Mouse (Mus musculus) adipocyte (in vitro differentiated cells): ENCODE measurements around the gene Dpp9.
"Not testable (repeated sequence)": the region's sequence is repeated elsewhere in the genome, so short reads cannot be mapped to it uniquely, and the experiment has no call there.

Experiments used
- DNase-seq: peaks from one replicate; pipeline ENCODE4 v3.0.0-alpha.2; 2016; ENCODE audit warnings: low spot score

Gene Dpp9

GRCm38 (mm10) chr17:56218377-56219191, at the start of gene Dpp9:
Gene Dpp9 (minus strand): TSS chr17:56218905.
- DNase-seq = peak; percentile 98

- DNase-seq = peak; percentile 43
These were observed 47.6 kb upstream of the Dpp9 start for GRCm38 (mm10) chr17:56266271-56266670.

GRCm38 (mm10) chr17:56265869-56266268, 47.2 kb upstream of the Dpp9 start:
- no peak for DNase-seq

- no peak for DNase-seq
These were observed 46.3 kb upstream of the Dpp9 start for GRCm38 (mm10) chr17:56265011-56265410.

- peak; percentile 78 for DNase-seq
These were observed 45.3 kb upstream of the Dpp9 start for GRCm38 (mm10) chr17:56264020-56264419.

- DNase-seq = no peak
These were observed 44.0 kb upstream of the Dpp9 start for GRCm38 (mm10) chr17:56262645-56263094.

- no peak for DNase-seq
These were observed 42.5 kb upstream of the Dpp9 start for GRCm38 (mm10) chr17:56261166-56261565.

- no peak for DNase-seq
These were observed 40.8 kb upstream of the Dpp9 start for GRCm38 (mm10) chr17:56259301-56260037.

GRCm38 (mm10) chr17:56258812-56259211, 40.1 kb upstream of the Dpp9 start:
- not testable (repeated sequence) for DNase-seq

- not testable (repeated sequence) for DNase-seq
These were observed 39.6 kb upstream of the Dpp9 start for GRCm38 (mm10) chr17:56258269-56258668.

- no peak for DNase-seq
These were observed 38.6 kb upstream of the Dpp9 start for GRCm38 (mm10) chr17:56257181-56257894.

GRCm38 (mm10) chr17:56256239-56256881, 37.7 kb upstream of the Dpp9 start, which contains the start of gene Fem1a:
Gene Fem1a (plus strand): TSS chr17:56256810.
- DNase-seq = peak; percentile 99

- DNase-seq = peak; percentile 100
These were observed 37.1 kb upstream of the Dpp9 start for GRCm38 (mm10) chr17:56255863-56256238.

- peak; percentile 75 for DNase-seq
These were observed 36.7 kb upstream of the Dpp9 start for GRCm38 (mm10) chr17:56255429-56255828.

GRCm38 (mm10) chr17:56254695-56255094, 36.0 kb upstream of the Dpp9 start:
- DNase-seq = no peak

GRCm38 (mm10) chr17:56251136-56251829, 32.6 kb upstream of the Dpp9 start:
- DNase-seq = peak; percentile 86

- DNase-seq = no peak
These were observed 26.9 kb upstream of the Dpp9 start for GRCm38 (mm10) chr17:56245608-56246007.

- DNase-seq = peak; percentile 92
These were observed 23.1 kb upstream of the Dpp9 start for GRCm38 (mm10) chr17:56241541-56242401.

- peak; percentile 51 for DNase-seq
These were observed 15.2 kb upstream of the Dpp9 start for GRCm38 (mm10) chr17:56233818-56234469.

- no peak for DNase-seq
These were observed 14.7 kb upstream of the Dpp9 start for GRCm38 (mm10) chr17:56233389-56233788.
